Mouse (Mus musculus) thymus, postnatal 10 days (tissue): ENCODE measurements at regions not wholly inside any gene's neighbourhood (a gene's known extent, or its start where the extent isn't known, plus 50 kb on each side); places are given as distances from the start of the nearest gene placed in this dataset.

ENCODE experiments used
- DNase-seq, 2 experiments: peaks; one replicate each; pipeline ENCODE4 v3.0.0; 2021; ENCODE audit warnings: low spot score in 2 of 2

- no peak for DNase-seq
Observed at GRCm38 (mm10) chr4:124254446-124255182, 336.8 kb upstream of the 4930535I16Rik start.

DNA sequence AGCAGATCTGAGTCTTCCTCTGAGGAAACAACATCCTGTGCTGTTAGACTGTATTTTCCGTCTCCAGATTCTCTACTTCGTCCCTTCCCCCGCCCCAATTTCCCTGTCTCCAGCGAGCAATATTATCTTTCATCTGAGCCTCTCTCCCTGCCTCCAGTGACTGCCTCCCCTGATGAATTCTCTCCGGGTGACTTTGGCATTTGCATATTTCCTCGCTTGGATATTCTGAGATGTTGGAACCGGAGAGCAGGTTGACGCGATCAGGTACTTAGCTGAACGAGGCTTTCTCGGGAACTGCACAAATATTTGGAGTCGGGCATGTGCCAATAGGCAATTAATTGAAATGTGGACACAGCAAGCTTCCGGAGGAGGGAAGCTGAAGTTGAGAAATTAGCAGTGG, 323.8 kb upstream of the 4930535I16Rik start:
- no peak for DNase-seq

DNA sequence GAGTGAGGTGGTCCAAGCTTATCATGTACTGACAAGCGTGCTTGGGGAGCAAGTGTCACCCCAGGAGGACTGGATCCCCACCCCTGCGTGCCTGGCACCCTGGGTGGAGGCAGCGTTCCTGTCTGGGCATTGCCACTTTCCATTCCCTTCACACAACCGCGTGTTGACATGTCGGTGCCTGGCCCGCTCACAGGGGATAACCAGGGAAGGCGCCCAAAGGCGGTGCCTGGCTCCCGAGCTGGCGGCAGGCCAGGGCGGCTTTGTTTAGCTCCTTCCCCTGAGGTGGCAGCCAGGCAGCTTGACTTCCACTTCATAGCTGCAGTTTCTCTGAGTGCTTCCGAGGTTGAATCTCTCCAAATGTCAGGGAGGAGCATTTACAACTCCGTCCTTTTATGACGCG, 318.7 kb upstream of the 4930535I16Rik start:
- no peak for DNase-seq

- DNase-seq, result peak in 1 of 2 experiments; percentile 13
Observed at GRCm38 (mm10) chr4:124228537-124228936, 310.7 kb upstream of the 4930535I16Rik start.

- DNase-seq, result no peak
Observed at GRCm38 (mm10) chr4:124223646-124224500, 306.1 kb upstream of the 4930535I16Rik start.

DNA sequence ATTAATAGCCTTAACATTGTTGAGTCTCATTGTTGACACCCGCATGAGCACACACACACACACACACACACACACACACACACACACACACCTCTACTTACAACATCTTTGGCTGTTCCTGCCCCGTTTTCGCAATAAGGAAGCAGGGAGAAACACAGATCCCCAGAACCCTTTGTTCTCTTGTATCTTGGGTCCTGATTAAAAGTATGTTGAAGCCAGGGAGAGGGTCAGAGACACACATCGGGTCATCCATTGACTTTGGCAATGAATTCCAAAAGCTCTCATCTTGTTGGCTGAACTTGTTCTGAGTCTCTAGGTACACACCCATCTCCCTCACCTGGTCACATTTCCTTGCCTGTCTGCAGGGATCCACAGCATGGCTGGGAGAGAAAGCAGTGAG, 303.9 kb upstream of the 4930535I16Rik start:
- no peak for DNase-seq

- no peak for DNase-seq
Observed at GRCm38 (mm10) chr4:124217206-124217605, 299.4 kb upstream of the 4930535I16Rik start.

DNA sequence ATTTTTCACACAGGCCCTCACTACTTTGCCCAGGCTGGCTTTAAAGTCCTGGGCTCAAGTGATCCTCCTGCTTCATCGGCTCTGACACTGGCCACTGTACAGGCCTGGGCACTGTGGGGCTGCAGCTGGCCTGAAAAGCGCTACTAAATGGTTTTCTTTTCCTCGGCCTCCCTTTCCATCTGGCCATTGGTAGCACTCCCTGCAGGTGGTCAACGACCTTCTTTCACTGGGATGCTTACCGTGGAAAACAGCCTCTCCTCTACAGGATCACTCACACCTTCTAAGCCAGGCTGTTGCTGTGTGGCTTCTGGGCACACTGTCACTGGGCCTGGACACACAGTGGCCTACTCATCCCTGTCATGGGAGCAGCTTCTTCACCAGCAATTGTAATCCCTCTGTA, 298.5 kb upstream of the 4930535I16Rik start:
- no peak for DNase-seq

GRCm38 (mm10) chr4:124215077-124215476, 297.3 kb upstream of the 4930535I16Rik start:
- DNase-seq, result no peak

DNA sequence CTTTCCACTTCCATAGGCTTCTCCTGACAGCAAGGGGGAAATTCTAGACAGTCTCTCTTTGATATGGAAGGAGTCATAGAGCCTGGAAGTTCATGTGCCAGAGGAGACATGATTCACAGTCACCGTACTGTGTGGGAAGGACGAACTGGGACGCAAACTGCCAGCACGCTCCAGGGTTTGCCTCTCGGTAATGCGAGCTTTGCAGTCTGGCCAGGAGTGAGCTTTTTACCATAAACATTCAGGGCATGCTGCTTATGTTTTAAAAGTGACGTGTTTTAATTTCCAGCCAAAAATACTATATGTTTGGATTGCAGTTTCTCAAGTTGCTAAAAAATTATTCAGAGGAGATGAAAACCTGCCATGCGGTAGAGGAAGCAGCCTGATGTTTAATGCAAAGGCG, 292.3 kb upstream of the 4930535I16Rik start:
- no peak for DNase-seq

- no peak for DNase-seq
Observed at GRCm38 (mm10) chr4:124206480-124206879, 288.7 kb upstream of the 4930535I16Rik start.

- no peak for DNase-seq
Observed at GRCm38 (mm10) chr4:124203736-124204135, 285.9 kb upstream of the 4930535I16Rik start.

- DNase-seq, result no peak
Observed at GRCm38 (mm10) chr4:124199884-124200844, 282.3 kb upstream of the 4930535I16Rik start.

- DNase-seq, result no peak
Observed at GRCm38 (mm10) chr4:124198832-124199231, 281.0 kb upstream of the 4930535I16Rik start.

DNA sequence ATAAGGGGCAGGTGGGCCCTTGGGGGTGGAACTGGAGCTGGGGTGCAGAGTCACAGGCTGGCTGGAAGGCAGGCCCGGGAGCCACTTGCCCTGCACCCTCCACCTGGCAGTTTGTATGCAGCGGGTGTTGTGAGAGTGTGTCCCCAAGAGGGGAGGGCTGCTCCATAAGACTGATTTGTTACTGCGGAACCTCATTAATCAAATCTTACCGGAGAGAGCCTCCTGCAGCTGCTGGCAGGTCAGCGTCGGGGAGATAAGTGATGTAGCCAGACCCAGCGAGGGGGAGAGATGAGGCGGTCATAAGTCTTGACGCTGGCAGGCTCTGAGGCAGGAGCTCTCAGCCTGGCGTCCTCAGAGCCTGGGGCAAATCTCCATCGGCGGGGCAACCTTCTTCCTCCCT, 278.9 kb upstream of the 4930535I16Rik start:
- no peak for DNase-seq

GRCm38 (mm10) chr4:124193059-124193721, 275.4 kb upstream of the 4930535I16Rik start:
- DNase-seq, result no peak

DNA sequence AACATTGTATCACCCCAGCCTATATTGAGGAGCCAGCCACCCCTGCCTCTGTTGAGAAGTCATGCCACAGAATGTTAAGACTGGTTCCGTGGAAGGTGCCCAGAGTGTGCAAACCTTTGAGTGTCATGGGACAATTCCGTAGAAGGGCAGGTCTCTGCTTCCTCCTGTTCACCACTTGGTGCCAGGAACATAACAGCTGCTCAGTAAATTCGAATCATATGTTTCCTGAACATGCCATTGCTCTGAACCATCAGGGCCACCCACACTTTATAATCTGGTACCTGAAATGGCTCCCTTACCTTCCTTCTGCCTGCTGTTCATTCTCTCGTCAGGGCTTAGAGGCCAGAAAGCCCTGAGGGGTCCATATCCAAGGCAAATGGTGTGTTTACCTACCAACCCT, 273.0 kb upstream of the 4930535I16Rik start:
- DNase-seq, result no peak

DNA sequence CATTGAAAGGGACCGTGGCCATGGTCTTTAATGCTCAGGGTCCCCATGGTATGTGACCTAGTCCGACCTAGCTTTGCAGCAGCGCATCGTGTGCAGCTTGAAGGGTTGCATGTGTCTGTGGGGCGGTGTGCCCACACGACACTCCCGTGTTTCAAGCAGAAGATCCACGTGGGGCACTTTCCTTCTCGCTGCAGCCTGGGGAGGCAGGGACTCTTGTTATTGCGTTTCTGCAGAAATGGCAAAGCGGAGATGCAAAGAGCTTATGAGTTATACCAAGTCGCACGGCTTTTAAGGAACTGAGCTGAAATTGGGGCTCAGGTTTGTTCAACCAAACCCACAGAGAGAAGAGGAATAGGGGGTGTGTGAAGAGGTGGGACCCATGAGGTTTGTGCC, 272.2 kb upstream of the 4930535I16Rik start:
- DNase-seq, result no peak

DNA sequence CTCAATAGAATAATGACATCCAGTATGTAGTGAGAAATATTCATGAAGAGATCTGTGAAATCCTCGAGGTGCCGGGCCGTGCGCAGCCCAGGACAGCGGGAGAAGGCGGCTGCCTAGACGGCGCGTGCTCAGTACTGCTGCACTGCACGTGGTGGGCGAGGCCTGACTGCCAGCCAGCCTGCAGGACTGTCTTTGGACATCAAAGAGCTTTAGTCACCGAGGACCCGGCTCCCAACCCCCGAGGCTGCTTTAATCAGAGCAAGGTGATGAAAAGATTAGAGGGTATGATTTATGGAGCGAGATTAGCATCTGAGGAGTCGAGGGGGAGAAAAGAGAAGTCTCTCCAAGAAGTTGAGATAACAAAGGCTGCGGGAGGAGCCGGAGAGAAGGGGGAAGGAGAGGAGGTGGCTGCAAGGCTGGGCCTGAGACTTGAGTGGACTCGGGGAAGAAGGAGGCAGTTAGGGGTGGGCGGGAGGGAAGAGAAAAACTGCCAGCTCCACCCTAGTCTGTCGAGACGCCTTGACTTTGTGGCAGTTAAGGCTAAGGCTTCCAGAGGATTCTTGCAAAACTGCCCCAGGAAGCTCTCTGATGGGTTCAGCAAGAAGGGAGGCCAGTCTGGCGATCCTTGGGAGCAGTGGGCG, 271.6 kb upstream of the 4930535I16Rik start:
- DNase-seq, result no peak

- DNase-seq, result no peak
Observed at GRCm38 (mm10) chr4:124187108-124187507, 269.3 kb upstream of the 4930535I16Rik start.

DNA sequence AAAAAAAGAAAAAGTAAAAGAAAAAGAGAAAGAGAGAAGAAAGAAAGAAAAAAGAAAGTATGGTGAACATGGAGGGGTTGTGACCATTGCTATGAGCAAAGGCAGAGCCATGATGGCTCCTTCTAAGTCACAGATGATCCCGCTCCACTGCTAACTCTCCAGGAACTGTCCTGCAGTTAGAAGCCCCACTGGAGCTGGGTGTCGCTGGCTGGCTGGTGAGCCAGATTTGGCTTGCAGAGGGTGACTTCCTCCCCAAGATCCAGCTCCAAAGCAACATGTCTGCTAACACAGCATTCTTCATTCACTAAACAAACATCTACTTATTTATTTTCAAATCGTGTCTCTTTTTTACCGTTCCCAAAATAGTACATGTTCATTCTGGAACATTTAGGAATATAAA, 263.5 kb upstream of the 4930535I16Rik start:
- no peak for DNase-seq
